Mouse (Mus musculus) neutrophil, adult 59 days (primary cell): ENCODE data around the gene Creld2. TPM values are rescaled to one million over a fixed set of nuclear protein-coding genes. Genes with fewer than 3 reads are reported as not detected.

Experiments
- total RNA-seq, 2 experiments: library from RNA; stranded (reverse); gene quantifications; 1 replicate in 1 of 2; 2 replicates in 1 of 2; pipeline ENCODE4 v1.2.4; 2023

Creld2 gene
- total RNA-seq = 10 to 100 TPM; 21.8 to 22.8 TPM

GRCm38 (mm10) chr15:88819026-88819905, at the start of gene Creld2, which contains the start of gene Alg12:
Gene Creld2, plus strand, starts transcription at chr15:88819646.
Gene Alg12, minus strand, starts transcription at chr15:88819318.

GRCm38 (mm10) chr15:88861772-88862622, 42.6 kb downstream of the Creld2 start, which contains the start of gene Pim3:
Gene Pim3, plus strand, starts transcription at chr15:88862186.

Other genes starting within 250 kb of the Creld2 start
- gene Zdhhc25, start 219.3 kb upstream of the Creld2 start, total RNA-seq = not detected
- gene Brd1, start 85.4 kb upstream of the Creld2 start, total RNA-seq = 10 to 100 TPM; 58.9 to 61.8 TPM
- 10 to 100 TPM; 19.4 to 21.2 TPM for gene Zbed4, start 68.0 kb upstream of the Creld2 start, total RNA-seq
- gene Alg12, start 328 bp upstream of the Creld2 start, total RNA-seq = 10 to 100 TPM in 1 of 2 experiments, 1 to 10 TPM in 1; 8.0 to 13.5 TPM
- gene Pim3, start 42.5 kb downstream of the Creld2 start, total RNA-seq = 10 to 100 TPM; 22.0 to 23.9 TPM
- gene Ttll8, start 134.8 kb downstream of the Creld2 start, total RNA-seq = not detected
- not detected for gene Mlc1, start 159.4 kb downstream of the Creld2 start, total RNA-seq
- gene Mov10l1, start 163.3 kb downstream of the Creld2 start, total RNA-seq = not detected
- under 1 TPM in 1 of 2 experiments, not detected in 1; 0.16 TPM for gene Panx2, start 240.1 kb downstream of the Creld2 start, total RNA-seq